Mouse (Mus musculus): Measurements from ENCODE around the gene Hspa1l.

GRCm38 (mm10) chr17:35020551-35020950, 48.0 kb downstream of the Hspa1l start:
- TF ChIP-seq CTCF (IDR thresholded peaks at IDR 0.05; ENCODE audit: borderline replicate concordance, insufficient read depth, low read depth, low read length) (no peak), POLR2A (IDR thresholded peaks at IDR 0.05; ENCODE audit: borderline replicate concordance, insufficient read depth, low read length) (no peak)
